Comparison of ENCODE assay signal across 12 mouse cellular contexts in the genomic region with DNA sequence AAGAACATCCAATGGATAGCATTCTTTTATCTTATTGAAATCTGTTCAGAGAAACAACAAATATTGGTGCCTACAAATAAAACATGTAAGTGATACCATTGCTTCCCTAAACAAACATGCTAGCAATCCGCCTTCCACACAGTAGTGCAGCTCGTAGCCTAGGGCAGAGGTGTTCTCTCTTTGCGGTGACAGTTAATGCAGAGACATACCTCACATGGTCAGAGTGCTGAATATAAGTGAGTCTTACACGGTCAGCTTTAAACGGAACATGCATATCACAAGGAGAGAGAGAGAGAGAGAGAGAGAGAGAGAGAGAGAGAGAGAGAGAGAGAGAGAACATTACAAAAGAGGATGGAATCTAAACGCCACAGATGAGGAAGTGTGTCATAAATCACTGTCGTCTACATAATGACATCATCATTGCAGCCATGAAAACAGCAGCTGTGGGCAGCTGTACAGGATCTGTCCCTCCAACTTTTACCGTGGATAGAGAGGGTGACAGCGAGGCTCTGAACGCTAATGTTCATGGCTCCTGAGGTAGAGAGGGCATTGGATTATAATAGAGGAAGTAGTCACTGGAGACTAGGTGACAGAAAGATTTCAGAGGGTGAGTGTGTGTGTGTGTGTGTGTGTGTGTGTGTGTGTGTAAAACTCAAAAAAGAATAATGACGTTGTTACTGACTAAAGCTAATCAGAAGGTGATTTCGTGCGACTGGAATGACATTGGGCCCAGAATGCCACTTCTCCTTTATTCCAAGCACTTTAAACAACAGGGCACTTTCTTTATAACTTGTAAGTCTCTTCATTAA. TPM values are rescaled to one million over a fixed set of nuclear protein-coding genes. Genes with fewer than 3 reads are reported as not detected.
DNase-seq lines count a peak whose midpoint lies in the region; ATAC-seq lines count a peak whose summit lies in the region.
"Had no signal": no experiment of that assay in that cellular context is flagged by ENCODE, and none has a peak within 500 bp of the region (broad histone marks: within the 10 kb centered on the region; RNA-seq: fewer than 3 reads in every experiment).

No protein-coding gene starts in this region.

- no peaks in the 10 kb centered on the region for H3K9me3 ChIP-seq in heart, embryonic 12.5 days (replicated peaks)
- H3K9me3 ChIP-seq in limb, embryonic 13.5 days = no peaks in the 10 kb centered on the region
- H3K9me3 ChIP-seq in limb, embryonic 10.5 days (replicated peaks) = no peaks in the 10 kb centered on the region

- H3K4me3 ChIP-seq in heart, embryonic 12.5 days = no peak overlapping the region
- no peak overlapping the region for H3K4me3 ChIP-seq in limb, embryonic 13.5 days
- H3K4me3 ChIP-seq in limb, embryonic 10.5 days = no peak overlapping the region
- H3K4me3 ChIP-seq: myocyte had no signal

- peaks cover 33% of the 10 kb centered on the region for H3K4me1 ChIP-seq in heart, embryonic 12.5 days (replicated peaks)
- peaks cover 6% of the 10 kb centered on the region; the same call in 1 of the 2 replicates for H3K4me1 ChIP-seq in limb, embryonic 13.5 days
- H3K4me1 ChIP-seq in limb, embryonic 10.5 days = peaks cover 10% of the 10 kb centered on the region; the same call in 1 of the 2 replicates

- peak overlapping the region; percentile 73 for H3K27ac ChIP-seq in heart, embryonic 12.5 days (ENCODE audit: poor library complexity, severe bottlenecking)
- H3K27ac ChIP-seq in limb, embryonic 13.5 days = no peak overlapping the region
- H3K27ac ChIP-seq in limb, embryonic 10.5 days = no peak overlapping the region

- H3K27me3 ChIP-seq in heart, embryonic 12.5 days (replicated peaks) = no peaks in the 10 kb centered on the region
- no peaks in the 10 kb centered on the region for H3K27me3 ChIP-seq in limb, embryonic 13.5 days
- H3K27me3 ChIP-seq in limb, embryonic 10.5 days (ENCODE audit: low read depth, poor library complexity, severe bottlenecking) = no peaks in the 10 kb centered on the region

- H3K9ac ChIP-seq in heart, embryonic 12.5 days = no peak overlapping the region
- no peak overlapping the region for H3K9ac ChIP-seq in limb, embryonic 13.5 days

- no peak for DNase-seq in heart, adult 8-10 months (ENCODE audit: low spot score)
- no peak for DNase-seq in limb, embryonic 10.5 days (ENCODE audit: low spot score)
- no peak for DNase-seq in gastrocnemius, postnatal 25 days
- no peak for DNase-seq in cerebellum, adult 8-10 months
- DNase-seq: cerebellum, postnatal 14 days; lung, adult 2 months; thymus, adult 2 months had no signal

- 0 out of 2 replicates have a peak, but pooled peaks have one; percentile 19 for ATAC-seq in heart, embryonic 12.5 days (ENCODE audit: insufficient number of reproducible peaks, low FRiP score)
- ATAC-seq in limb, embryonic 13.5 days (ENCODE audit: low FRiP score, low read depth) = peak; percentile 61; the same call in 1 of the 2 replicates
- peak; percentile 97 for ATAC-seq in common myeloid progenitor, adult 5-6 weeks (replicated peaks; ENCODE audit: low read depth, poor library complexity, severe bottlenecking)
- peak; percentile 92 for ATAC-seq in megakaryocyte progenitor cell, adult 5-6 weeks (replicated peaks; ENCODE audit: poor library complexity)

- peak overlapping the region; percentile 45; the same call in 1 of the 2 replicates for H3K4me2 ChIP-seq in heart, embryonic 12.5 days
- H3K4me2 ChIP-seq in limb, embryonic 13.5 days (replicated peaks) = no peak overlapping the region

- 58% methylated on average over 13 of the region's 13 CpGs for WGBS in heart, embryonic 12.5 days
- WGBS in limb, embryonic 13.5 days = 61% methylated on average over 13 of the region's 13 CpGs
- 77% methylated on average over 13 of the region's 13 CpGs for WGBS in limb, embryonic 10.5 days

- peaks cover 11% of the 10 kb centered on the region for H3K36me3 ChIP-seq in heart, embryonic 12.5 days
- H3K36me3 ChIP-seq in limb, embryonic 13.5 days = peaks cover 8% of the 10 kb centered on the region
- H3K36me3 ChIP-seq in limb, embryonic 10.5 days = peaks cover 24% of the 10 kb centered on the region

RNA-seq across cellular contexts. Expression of a gene that starts 52.4 kb away (rescaled TPM):
- polyA plus RNA-seq in heart, embryonic 12.5 days (2016; fragmentation: Nextera tagmentation; extraction: Ambion mirVana) = 101 TPM in 2 replicates
- total RNA-seq in heart, adult 8-10 months (2022) = 10 to 100 TPM; 59.5 to 68.2 (median 62.8) TPM
- 152 and 155 TPM in 2 replicates for polyA plus RNA-seq in limb, embryonic 13.5 days (2015; fragmentation: Nextera tagmentation; extraction: Ambion mirVana)
- 105 and 110 TPM in 2 replicates for polyA plus RNA-seq in limb, embryonic 10.5 days (2016; fragmentation: Nextera tagmentation; extraction: Ambion mirVana)
- total RNA-seq in common myeloid progenitor, adult 5-6 weeks (2017) = 32.4 and 55.2 TPM in 2 replicates
- 31.2 and 32.3 TPM in 2 replicates for total RNA-seq in megakaryocyte progenitor cell, adult 5-6 weeks (2015)
- 28.5 and 57.0 TPM in 2 replicates for total RNA-seq in megakaryocyte progenitor cell, adult 5-6 weeks (2017)
- 10 to 100 TPM; 62.0 to 62.8 TPM for total RNA-seq in gastrocnemius, postnatal 25 days (2021)

Comparison
In these comparisons a context has a peak if more than half of its experiments do, and no peak if none do; other contexts are left out.
1. ATAC-seq: peak in every context shown above with its lines; median percentile 97 in common myeloid progenitor, adult 5-6 weeks; 92 in megakaryocyte progenitor cell, adult 5-6 weeks; 61 in limb, embryonic 13.5 days; 19 in heart, embryonic 12.5 days.